ENCODE assay signal across 12 mouse cellular contexts in the genomic region with DNA sequence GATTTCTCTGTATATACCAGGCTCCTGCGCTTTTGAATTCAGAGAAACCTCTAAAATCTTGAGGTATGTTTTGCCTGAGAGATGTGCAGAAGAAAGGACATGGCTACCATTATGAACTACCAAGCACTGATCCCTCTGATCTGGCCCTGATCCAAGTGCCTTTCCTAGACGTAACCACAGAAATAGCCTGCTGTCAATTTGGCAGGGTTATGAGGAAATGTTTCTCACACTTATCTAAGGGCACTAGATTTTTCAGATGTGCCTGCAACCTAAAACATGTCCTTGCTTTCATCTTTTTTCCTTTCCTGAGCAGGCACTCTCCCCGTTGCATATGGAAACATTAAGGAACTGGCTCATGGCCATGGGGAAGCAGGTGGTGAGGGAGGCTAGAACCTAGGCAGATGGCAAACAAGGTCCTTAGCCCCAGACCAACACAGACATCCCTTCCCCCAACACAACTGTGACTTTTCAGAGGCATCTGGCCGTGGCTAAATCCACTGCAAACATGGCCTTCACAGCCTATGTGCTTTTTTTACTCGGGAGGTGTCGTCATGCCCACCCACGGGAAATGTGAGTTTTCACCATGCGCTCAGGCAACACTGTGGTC. TPM values are rescaled to one million over a fixed set of nuclear protein-coding genes. Genes with fewer than 3 reads are reported as not detected.
DNase-seq lines count a peak whose midpoint lies in the region; TF ChIP-seq lines count a peak whose summit lies in the region.
"Had no signal": no experiment of that assay in that cellular context is flagged by ENCODE, and none has a peak within 500 bp of the region (broad histone marks: within the 10 kb centered on the region; RNA-seq: fewer than 3 reads in every experiment).

No protein-coding gene starts in this region.

- peak overlapping the region; percentile 13; the same call in 1 of the 2 replicates for H3K27ac ChIP-seq in left cerebral cortex, adult 2 months
- no peak overlapping the region for H3K27ac ChIP-seq in MEL (ENCODE audit: control insufficient read depth, low read depth, low read length)
- H3K27ac ChIP-seq: embryonic facial prominence, embryonic 12.5 days; neural tube, embryonic 12.5 days had no signal

- peaks cover 9 to 17% of the 10 kb centered on the region in 2 experiments for H3K4me1 ChIP-seq in MEL (ENCODE audit: control insufficient read depth in 1 of 2, insufficient read depth in 2 of 2, low read length in 2 of 2)
- H3K4me1 ChIP-seq: embryonic facial prominence, embryonic 12.5 days; neural tube, embryonic 12.5 days had no signal

- no peaks in the 10 kb centered on the region for H3K27me3 ChIP-seq in MEL (ENCODE audit: control insufficient read depth in 1 of 2, insufficient read depth in 2 of 2, low read length in 2 of 2)
- H3K27me3 ChIP-seq: embryonic facial prominence, embryonic 12.5 days; neural tube, embryonic 12.5 days had no signal

- intact Hi-C loops in left cerebral cortex, adult 2 months (cut with DNase I) = no loop called here

- no peak for TF ChIP-seq POLR2A in MEL (IDR thresholded peaks at IDR 0.05; ENCODE audit: control insufficient read depth in 1 of 2, insufficient read depth in 1 of 2, low read depth in 1 of 2, low read length in 2 of 2, poor library complexity in 1 of 2)

- peak in 1 of 2 experiments; percentile 65; a peak in 2 of 4 replicates for TF ChIP-seq EP300 in MEL (IDR thresholded peaks at IDR 0.05; ENCODE audit: low read depth in 1 of 2, low read length in 2 of 2)

- H3K36me3 ChIP-seq in MEL (ENCODE audit: control insufficient read depth in 1 of 2, insufficient read depth in 2 of 2, low read length in 2 of 2) = peaks cover 4 to 13% of the 10 kb centered on the region in 2 experiments

- H3K4me3 ChIP-seq in left cerebral cortex, adult 2 months = no peak overlapping the region
- H3K4me3 ChIP-seq in MEL (ENCODE audit: control insufficient read depth in 1 of 2, insufficient read depth in 1 of 2, low read depth in 2 of 2, low read length in 2 of 2) = no peak overlapping the region
- H3K4me3 ChIP-seq: embryonic facial prominence, embryonic 12.5 days; neural tube, embryonic 12.5 days had no signal

- H3K9me3 ChIP-seq in MEL (replicated peaks; ENCODE audit: insufficient read depth, low read length) = no peaks in the 10 kb centered on the region
- H3K9me3 ChIP-seq: embryonic facial prominence, embryonic 12.5 days had no signal

- H3K79me2 ChIP-seq in MEL (ENCODE audit: control insufficient read depth, insufficient read depth, low read length, poor library complexity) = no peaks in the 10 kb centered on the region

- peak in 1 of 2 experiments; percentile 26 for DNase-seq in left cerebral cortex, adult 2 months (ENCODE audit: extremely low spot score in 1 of 2, low spot score in 2 of 2)
- no peak for DNase-seq in left cerebral cortex, adult 11 months (ENCODE audit: low spot score)
- DNase-seq in MEL (ENCODE audit: low read depth, low spot score) = peak; percentile 75
- peak; percentile 3 for DNase-seq in NIH3T3 (ENCODE audit: low read depth)
- DNase-seq in cerebellum, postnatal 36 days = peak; percentile 75 to 76
- DNase-seq in yolk sac, embryonic 10.5 days (ENCODE audit: low spot score) = no peak
- DNase-seq in thymus, postnatal 25 days = no peak
- DNase-seq: adrenal gland, postnatal 14 days; gastrocnemius, postnatal 36 days; spleen, adult 18-20 months had no signal

- no peak overlapping the region for H3K9ac ChIP-seq in MEL (ENCODE audit: control insufficient read depth, low read depth, low read length, poor library complexity, severe bottlenecking)
- H3K9ac ChIP-seq: embryonic facial prominence, embryonic 12.5 days; neural tube, embryonic 12.5 days had no signal

- no peak for TF ChIP-seq CTCF in left cerebral cortex, adult 2 months (IDR thresholded peaks at IDR 0.05)
- TF ChIP-seq CTCF in MEL (IDR thresholded peaks at IDR 0.05 in 2 of 3, conservative IDR thresholded peaks at IDR 0.05 in 1 of 3; ENCODE audit: control insufficient read depth in 1 of 3, insufficient read depth in 1 of 3, low read depth in 2 of 3, low read length in 3 of 3, poor library complexity in 1 of 3, severe bottlenecking in 1 of 3) = no peak

- no peak for TF ChIP-seq RAD21 in MEL (IDR thresholded peaks at IDR 0.05; ENCODE audit: low read depth, low read length)

TF ChIP-seq in MEL, 35 proteins besides CTCF, POLR2A, EP300 and RAD21:
- TF ChIP-seq SMC3 (IDR thresholded peaks at IDR 0.05; ENCODE audit: low read depth, low read length) = no peak
- no peak for TF ChIP-seq MEF2A (IDR thresholded peaks at IDR 0.05; ENCODE audit: extremely low read depth, insufficient replicate concordance, low read depth, low read length, poor library complexity, severe bottlenecking)
- TF ChIP-seq MYC (IDR thresholded peaks at IDR 0.05; ENCODE audit: low read depth, low read length) = no peak
- TF ChIP-seq SIN3A (IDR thresholded peaks at IDR 0.05; ENCODE audit: low read length) = peak; percentile 37; the same call in 1 of the 2 replicates
- TF ChIP-seq ZNF384 (IDR thresholded peaks at IDR 0.05; ENCODE audit: low read depth, low read length) = no peak
- TF ChIP-seq ZMIZ1 (IDR thresholded peaks at IDR 0.05; ENCODE audit: low read depth, low read length) = no peak
- TF ChIP-seq GATA1 (IDR thresholded peaks at IDR 0.05; ENCODE audit: low read depth, low read length) = peak; percentile 58
- TF ChIP-seq TCF12 (IDR thresholded peaks at IDR 0.05; ENCODE audit: low read depth, low read length) = 0 out of 2 replicates have a peak, but pooled peaks have one; percentile 29
- TF ChIP-seq JUND (IDR thresholded peaks at IDR 0.05; ENCODE audit: low read depth, low read length) = no peak
- TF ChIP-seq ETS1 (IDR thresholded peaks at IDR 0.05; ENCODE audit: low read depth, low read length) = peak; percentile 71
- TF ChIP-seq POLR2AphosphoS5 (IDR thresholded peaks at IDR 0.05; ENCODE audit: borderline replicate concordance, low read depth, low read length) = no peak
- no peak for TF ChIP-seq UBTF (IDR thresholded peaks at IDR 0.05; ENCODE audit: borderline replicate concordance, insufficient read depth, low read depth, low read length)
- TF ChIP-seq E2F4 (IDR thresholded peaks at IDR 0.05; ENCODE audit: borderline replicate concordance, low read depth, low read length) = no peak
- TF ChIP-seq CHD1 (IDR thresholded peaks at IDR 0.05; ENCODE audit: low read depth, low read length) = no peak
- no peak for TF ChIP-seq NRF1 (IDR thresholded peaks at IDR 0.05; ENCODE audit: insufficient read depth, low read depth, low read length, poor library complexity, severe bottlenecking)
- no peak for TF ChIP-seq MAFK (IDR thresholded peaks at IDR 0.05; ENCODE audit: borderline replicate concordance, low read depth, low read length)
- TF ChIP-seq RCOR1 (IDR thresholded peaks at IDR 0.05; ENCODE audit: low read depth, low read length) = peak; percentile 76

RNA-seq across cellular contexts. Expression of a gene that starts 23.7 kb away (rescaled TPM):
- 10 to 100 TPM; 40.8 to 47.2 TPM for total RNA-seq in left cerebral cortex, adult 2 months (2021)
- total RNA-seq in MEL (2012; rRNA removed) = 30.5 and 38.8 TPM in 2 replicates
- 10 to 100 TPM in 1 of 2 experiments, not detected in 1; 31.5 TPM for polyA plus RNA-seq in MEL (2012; ENCODE audit: insufficient read depth in 1 of 2, insufficient read length in 2 of 2, low read depth in 1 of 2, low replicate concordance in 2 of 2, missing spikeins in 1 of 2)

RNA-seq across cellular contexts. Expression of a gene that starts 45.9 kb away (rescaled TPM):
- total RNA-seq in left cerebral cortex, adult 2 months (2021) = under 1 TPM in 1 of 2 experiments, not detected in 1; 0.12 TPM
- 0.07 and 0.08 TPM in 2 replicates for total RNA-seq in MEL (2012; rRNA removed)
- under 1 TPM in 1 of 2 experiments, not detected in 1; 0.10 TPM for polyA plus RNA-seq in MEL (2012; ENCODE audit: insufficient read depth in 1 of 2, insufficient read length in 2 of 2, low read depth in 1 of 2, low replicate concordance in 2 of 2, missing spikeins in 1 of 2)
- total RNA-seq: gastrocnemius, postnatal 36 days had no signal

Comparison
In these comparisons a context has a peak if more than half of its experiments do, and no peak if none do; other contexts are left out.
1. DNase-seq: peak in MEL (single experiment), NIH3T3 (single experiment) and cerebellum, postnatal 36 days (2 of 2); none in left cerebral cortex, adult 11 months (single experiment), yolk sac, embryonic 10.5 days (single experiment) and thymus, postnatal 25 days (single experiment).